Comparison of ENCODE assay signal across 11 mouse cellular contexts in genomic region chr11:22008129-22008596, GRCm38 (mm10). TPM values are rescaled to one million over a fixed set of nuclear protein-coding genes. Genes with fewer than 3 reads are reported as not detected.
DNase-seq lines count a peak whose midpoint lies in the region; ATAC-seq and TF ChIP-seq lines count a peak whose summit lies in the region.
"Had no signal": no experiment of that assay in that cellular context is flagged by ENCODE, and none has a peak within 500 bp of the region (broad histone marks: within the 10 kb centered on the region; RNA-seq: fewer than 3 reads in every experiment).

No protein-coding gene starts in this region.

- H3K27ac ChIP-seq in liver, embryonic 12.5 days = no peak overlapping the region
- H3K27ac ChIP-seq in cortical plate, adult 2 months (ENCODE audit: insufficient read depth, low read length) = peak overlapping the region; percentile 17; the same call in 1 of the 2 replicates
- peak overlapping the region; percentile 66; the same call in 1 of the 2 replicates for H3K27ac ChIP-seq in hindbrain, embryonic 12.5 days
- no peak overlapping the region for H3K27ac ChIP-seq in neural tube, embryonic 11.5 days (ENCODE audit: low read depth, low read length)
- H3K27ac ChIP-seq: macrophage had no signal

- H3K36me3 ChIP-seq in liver, embryonic 12.5 days = no peaks in the 10 kb centered on the region
- no peaks in the 10 kb centered on the region for H3K36me3 ChIP-seq in hindbrain, embryonic 12.5 days
- H3K36me3 ChIP-seq in neural tube, embryonic 11.5 days (ENCODE audit: control insufficient read depth, insufficient read depth, low read length) = no peaks in the 10 kb centered on the region

- TF ChIP-seq POLR2A in cortical plate, adult 2 months (IDR thresholded peaks at IDR 0.05; ENCODE audit: extremely low read depth, insufficient read depth, low read length) = no peak

- DNase-seq in liver = no peak
- peak; percentile 48 for DNase-seq in neural tube, embryonic 11.5 days (ENCODE audit: low spot score)
- no peak for DNase-seq in kidney, postnatal 10 days
- no peak for DNase-seq in urinary bladder, postnatal 10 days (ENCODE audit: low spot score)
- DNase-seq in frontal cortex, postnatal 10 days (ENCODE audit: low spot score in 2 of 2) = no peak
- DNase-seq: gastrocnemius, postnatal 10 days had no signal

- TF ChIP-seq CTCF in cortical plate, adult 2 months (IDR thresholded peaks at IDR 0.05; ENCODE audit: extremely low read depth, insufficient read depth, low read length) = no peak

- no peaks in the 10 kb centered on the region for H3K9me3 ChIP-seq in liver, embryonic 12.5 days (replicated peaks)
- H3K9me3 ChIP-seq in hindbrain, embryonic 12.5 days (replicated peaks) = no peaks in the 10 kb centered on the region
- H3K9me3 ChIP-seq in neural tube, embryonic 11.5 days (ENCODE audit: control insufficient read depth, low read length) = no peaks in the 10 kb centered on the region

- no peak overlapping the region for H3K9ac ChIP-seq in liver, embryonic 12.5 days
- H3K9ac ChIP-seq in hindbrain, embryonic 12.5 days = no peak overlapping the region
- no peak overlapping the region for H3K9ac ChIP-seq in neural tube, embryonic 11.5 days (ENCODE audit: low read length)

- no peak overlapping the region for H3K4me3 ChIP-seq in liver, embryonic 12.5 days
- H3K4me3 ChIP-seq in cortical plate, adult 2 months (ENCODE audit: insufficient read depth, low read length) = no peak overlapping the region
- peak overlapping the region; percentile 7; the same call in 1 of the 2 replicates for H3K4me3 ChIP-seq in hindbrain, embryonic 12.5 days
- H3K4me3 ChIP-seq in neural tube, embryonic 11.5 days (ENCODE audit: low read depth, low read length) = no peak overlapping the region

- ATAC-seq in liver, embryonic 12.5 days = no peak
- ATAC-seq in hindbrain, embryonic 12.5 days (ENCODE audit: low FRiP score) = peak; percentile 75
- peak; percentile 52 for ATAC-seq in neural tube, embryonic 11.5 days (ENCODE audit: insufficient read depth, low FRiP score, low TSS enrichment)
- ATAC-seq: activated CD4-positive, CD25-positive, alpha-beta regulatory T cell, adult 4 months had no signal

- WGBS in liver, embryonic 12.5 days (ENCODE audit: insufficient replicate concordance) = 1% methylated on average over 10 of the region's 10 CpGs
- 1% methylated on average over 10 of the region's 10 CpGs for WGBS in hindbrain, embryonic 12.5 days
- 0% methylated on average over 10 of the region's 10 CpGs for WGBS in neural tube, embryonic 11.5 days

- 0 out of 2 replicates have a peak, but pooled peaks cover 5% of the 10 kb centered on the region for H3K4me1 ChIP-seq in liver, embryonic 12.5 days
- no peaks in the 10 kb centered on the region for H3K4me1 ChIP-seq in cortical plate, adult 2 months (ENCODE audit: control insufficient read depth, insufficient read depth, low read length)
- H3K4me1 ChIP-seq in hindbrain, embryonic 12.5 days = peaks cover 17% of the 10 kb centered on the region; the same call in 1 of the 2 replicates
- H3K4me1 ChIP-seq in neural tube, embryonic 11.5 days (ENCODE audit: control insufficient read depth, insufficient read depth, low read length) = no peaks in the 10 kb centered on the region; the same call in 1 of the 2 replicates

- peak overlapping the region; percentile 33 for H3K4me2 ChIP-seq in liver, embryonic 12.5 days
- peak overlapping the region; percentile 40 for H3K4me2 ChIP-seq in hindbrain, embryonic 12.5 days (replicated peaks)
- peak overlapping the region; percentile 5; the same call in 1 of the 2 replicates for H3K4me2 ChIP-seq in neural tube, embryonic 11.5 days (ENCODE audit: low read depth)

- H3K27me3 ChIP-seq in liver, embryonic 12.5 days (replicated peaks) = peaks cover 74% of the 10 kb centered on the region
- H3K27me3 ChIP-seq in hindbrain, embryonic 12.5 days = peaks cover 74% of the 10 kb centered on the region
- peaks cover 74% of the 10 kb centered on the region for H3K27me3 ChIP-seq in neural tube, embryonic 11.5 days (ENCODE audit: control insufficient read depth, insufficient read depth, low read length)

RNA-seq across cellular contexts. Expression of gene Otx1, which starts 5.5 kb away (rescaled TPM):
- polyA plus RNA-seq in liver, embryonic 12.5 days (2016; fragmentation: Nextera tagmentation; extraction: Ambion mirVana) = not detected in 2 replicates
- polyA plus RNA-seq in cortical plate, adult 2 months (2012; rRNA removed) = 5.6 and 5.9 TPM in 2 replicates
- 3.4 and 3.6 TPM in 2 replicates for polyA plus RNA-seq in hindbrain, embryonic 12.5 days (2016; fragmentation: Nextera tagmentation; extraction: Ambion mirVana)
- polyA plus RNA-seq in neural tube, embryonic 11.5 days (2014; fragmentation: Nextera tagmentation; extraction: Ambion mirVana) = not detected in 2 replicates
- polyA plus RNA-seq: macrophage had no signal

Comparison
In these comparisons a context has a peak if more than half of its experiments do, and no peak if none do; other contexts are left out.
1. H3K27ac ChIP-seq: peak in cortical plate, adult 2 months (single experiment) and hindbrain, embryonic 12.5 days (single experiment); none in liver, embryonic 12.5 days (single experiment) and neural tube, embryonic 11.5 days (single experiment).
2. Peak in every context shown above with its lines, with median percentiles within 50 percentile points of each other: H3K4me2 ChIP-seq.